Mouse (Mus musculus) liver, postnatal 0 days (tissue): ENCODE measurements around the gene Camta1. TPM values are rescaled to one million over a fixed set of nuclear protein-coding genes. Genes with fewer than 3 reads are reported as not detected.
A peak's percentile ranks its signal among the peaks of the same experiment; 100 is the strongest.

Experiments
- ATAC-seq: fragments of 200-750 bp; cut with Nextera tagmentation; 2 replicates; pipeline ENCODE4 v1.8.0; 2017; ENCODE audit warnings: mild to moderate bottlenecking, moderate library complexity
- DNase-seq: peaks from one replicate; pipeline ENCODE4 v3.0.0-alpha.2; 2016
- H3K27ac ChIP-seq: fragments of 300-500 bp; sonication (generic); 2 replicates; pipeline ENCODE4 v1.5.1; 2014; ENCODE audit warnings: antibody characterized with exemption, moderate library complexity, mild to moderate bottlenecking, low read depth
- H3K27me3 ChIP-seq: fragments of 300-500 bp; sonication (generic); 2 replicates; pipeline ENCODE4 v1.6.1; 2014; ENCODE audit warnings: low read length, control low read depth, mixed read lengths; ENCODE audit not compliant: insufficient read depth
- H3K36me3 ChIP-seq: fragments of 300-500 bp; sonication (generic); replicated peaks from 2 replicates; pipeline ENCODE4 v1.6.1; 2014; ENCODE audit warnings: mild to moderate bottlenecking, control low read depth, low read length, moderate library complexity, mixed read lengths; ENCODE audit not compliant: insufficient read depth
- H3K4me1 ChIP-seq: fragments of 300-500 bp; sonication (generic); 2 replicates; pipeline ENCODE4 v1.6.1; 2014; ENCODE audit warnings: antibody characterized with exemption, mild to moderate bottlenecking, control low read depth; ENCODE audit not compliant: insufficient read depth
- H3K4me2 ChIP-seq: fragments of 300-500 bp; sonication (generic); 2 replicates; pipeline ENCODE4 v1.6.1; 2014; ENCODE audit warnings: low read depth, mild to moderate bottlenecking, low read length, moderate library complexity, mixed read lengths
- H3K4me3 ChIP-seq: fragments of 300-500 bp; sonication (generic); 2 replicates; pipeline ENCODE4 v1.5.1; 2014; ENCODE audit warnings: low read depth, low read length
- H3K9ac ChIP-seq: fragments of 300-500 bp; sonication (generic); replicated peaks from 2 replicates; pipeline ENCODE4 v1.6.1; 2014; ENCODE audit warnings: mild to moderate bottlenecking, moderate library complexity
- H3K9me3 ChIP-seq: fragments of 300-500 bp; sonication (generic); 2 replicates; pipeline ENCODE4 v1.6.1; 2016; ENCODE audit warnings: mild to moderate bottlenecking, control low read depth, low read length, mixed read lengths
- CTCF ChIP-seq: sonication (generic); IDR thresholded peaks from 2 replicates; pipeline ENCODE4 v1.5.1; 2016; ENCODE audit warnings: antibody characterized with exemption, low read depth
- EP300 ChIP-seq: IDR thresholded peaks from 2 replicates; pipeline ENCODE4 v1.6.1; 2016; ENCODE audit warnings: antibody characterized with exemption, low read depth, mild to moderate bottlenecking
- WGBS: fragments of 180-500 bp; shearing (Covaris S2); extraction: QIAGEN DNeasy Blood & Tissue Kit; methylation state at CpG from one replicate; pipeline ENCODE4 v1.1.7; 2014; ENCODE audit not compliant: insufficient replicate concordance; 5-methylcytosine and 5-hydroxymethylcytosine counted together
- polyA plus RNA-seq: library from polyadenylated mRNA; unstranded; fragments of >200 nt; fragmentation: Nextera tagmentation; extraction: Ambion mirVana; gene quantifications from 2 replicates; pipeline ENCODE4 v1.2.1, GENCODE M21; 2015

Gene Camta1
- polyA plus RNA-seq, 1 experiment from 2014 or later, result 48.3 TPM

DNA sequence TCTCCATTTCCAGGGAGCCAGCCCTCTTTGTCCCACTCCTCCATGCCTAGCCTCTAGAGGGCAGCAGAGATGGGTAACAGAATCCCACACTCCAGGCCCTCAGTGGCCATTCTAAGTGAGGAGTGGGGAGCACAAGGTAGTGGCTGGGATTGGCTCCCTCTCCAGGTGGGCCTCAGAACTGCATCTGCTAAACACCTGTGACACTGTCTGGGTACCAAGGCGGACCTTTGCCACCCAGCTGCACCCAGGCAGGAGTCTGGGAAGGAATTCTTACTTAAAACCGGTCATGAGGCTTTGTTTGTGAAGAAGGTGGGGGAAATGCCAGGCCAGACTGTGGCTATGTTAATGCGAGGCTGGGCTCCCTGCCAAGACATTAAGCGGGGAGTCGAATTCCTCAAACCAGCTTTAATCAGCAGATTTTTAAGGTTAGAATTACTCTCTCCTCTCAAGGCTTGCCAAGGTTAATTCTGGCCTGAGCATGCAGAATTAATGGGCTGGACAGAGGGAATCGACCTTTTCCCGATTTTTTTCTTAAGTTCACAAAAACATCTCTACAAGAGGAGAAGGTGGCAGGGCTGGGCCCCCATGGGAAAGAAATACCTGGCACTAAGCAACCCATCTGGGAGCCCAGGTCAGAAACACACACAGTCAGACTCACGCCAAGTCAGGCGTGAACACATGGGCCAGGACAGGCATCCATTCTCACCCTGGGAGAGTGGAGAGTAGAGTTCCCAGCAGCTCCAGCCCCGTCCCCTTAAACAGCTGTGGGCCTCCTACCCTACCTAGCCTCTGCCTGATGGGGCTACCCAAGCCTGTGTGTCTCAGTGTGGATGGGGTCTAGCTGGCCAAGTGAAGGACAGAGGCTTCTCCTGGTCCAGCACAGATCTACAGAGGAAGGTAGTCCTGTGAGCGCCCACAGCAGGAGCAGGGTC is 559.2 kb downstream of the Camta1 start:
- WGBS, result 50% methylated on average over 11 of the region's 11 CpGs
- TF ChIP-seq EP300, result no peak
- TF ChIP-seq CTCF, result peak; percentile 61
- H3K9me3 ChIP-seq, result no peaks in the 10 kb centered on the region
- DNase-seq (peak; percentile 33), ATAC-seq (no peak)
- H3K27ac ChIP-seq, result no peak overlapping the region
- H3K9ac ChIP-seq, result no peak overlapping the region
- H3K4me1 ChIP-seq, result no peaks in the 10 kb centered on the region
- H3K4me3 ChIP-seq, result no peak overlapping the region
- H3K4me2 ChIP-seq, result no peak overlapping the region
- no peaks in the 10 kb centered on the region for H3K36me3 ChIP-seq
- no peaks in the 10 kb centered on the region for H3K27me3 ChIP-seq

GRCm38 (mm10) chr4:151301337-151301736 is 560.3 kb downstream of the Camta1 start:
- 44% methylated on average over 9 of the region's 9 CpGs for WGBS
- no peak overlapping the region for H3K4me3 ChIP-seq
- H3K27me3 ChIP-seq, result no peaks in the 10 kb centered on the region
- no peak for DNase-seq
- no peak for ATAC-seq
- no peaks in the 10 kb centered on the region for H3K4me1 ChIP-seq
- no peak overlapping the region for H3K9ac ChIP-seq
- TF ChIP-seq EP300 (no peak), CTCF (no peak)
- no peaks in the 10 kb centered on the region for H3K9me3 ChIP-seq
- H3K36me3 ChIP-seq, result no peaks in the 10 kb centered on the region
- no peak overlapping the region for H3K27ac ChIP-seq
- H3K4me2 ChIP-seq, result no peak overlapping the region

- Histone ChIP-seq H3K9me3 (no peaks in the 10 kb centered on the region), H3K27ac (no peak overlapping the region), H3K9ac (no peak overlapping the region), H3K4me1 (no peaks in the 10 kb centered on the region), H3K36me3 (no peaks in the 10 kb centered on the region), H3K4me3 (no peak overlapping the region), H3K27me3 (no peaks in the 10 kb centered on the region), H3K4me2 (no peak overlapping the region)
- ATAC-seq (no peak), DNase-seq (no peak)
- 18% methylated on average over 15 of the region's 15 CpGs for WGBS
- TF ChIP-seq CTCF (no peak), EP300 (no peak)
Measured at GRCm38 (mm10) chr4:151300706-151301105, 561.0 kb downstream of the Camta1 start.

- no peak overlapping the region for H3K4me3 ChIP-seq
- no peaks in the 10 kb centered on the region for H3K27me3 ChIP-seq
- no peaks in the 10 kb centered on the region for H3K9me3 ChIP-seq
- no peak overlapping the region for H3K4me2 ChIP-seq
- ATAC-seq, result no peak
- no peak for TF ChIP-seq EP300
- TF ChIP-seq CTCF, result no peak
- no peak overlapping the region for H3K9ac ChIP-seq
- H3K27ac ChIP-seq, result no peak overlapping the region
- DNase-seq, result no peak
- H3K4me1 ChIP-seq, result no peaks in the 10 kb centered on the region
- H3K36me3 ChIP-seq, result no peaks in the 10 kb centered on the region
- 77% methylated on average over 13 of the region's 13 CpGs for WGBS
Measured at GRCm38 (mm10) chr4:151295515-151296203, 566.0 kb downstream of the Camta1 start.

DNA sequence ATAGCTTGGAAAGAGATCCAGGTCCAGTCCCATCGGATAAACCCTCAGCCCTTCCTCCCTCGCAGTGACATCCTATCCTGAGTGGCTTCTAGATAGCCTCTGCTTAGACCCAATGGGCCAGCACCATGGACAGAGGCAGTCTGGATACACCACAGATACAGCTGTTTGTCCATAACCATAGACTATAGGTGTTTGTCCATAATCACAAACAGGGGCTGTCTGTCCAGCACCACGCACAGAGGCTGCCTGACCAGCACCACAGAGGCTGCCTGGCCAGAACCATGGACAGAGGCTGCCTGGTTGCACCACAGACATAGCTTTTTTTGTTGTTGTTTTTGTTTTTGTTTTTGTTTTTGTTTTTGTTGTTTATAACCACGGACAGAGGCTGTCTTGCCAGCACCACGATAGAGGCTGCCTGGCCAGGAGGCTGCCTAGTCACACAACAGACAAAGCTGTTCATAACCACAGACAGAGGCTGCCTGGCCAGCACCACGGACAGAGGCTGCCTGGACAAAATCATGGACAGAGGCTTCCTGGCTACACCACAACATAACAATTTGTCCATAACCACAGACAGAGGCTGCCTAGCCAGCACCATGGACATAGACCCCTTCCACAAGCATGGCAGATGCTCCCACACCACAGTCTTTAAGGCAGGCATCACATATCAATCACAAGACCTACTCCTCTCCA is 572.6 kb downstream of the Camta1 start:
- Histone ChIP-seq H3K36me3 (no peaks in the 10 kb centered on the region), H3K27me3 (no peaks in the 10 kb centered on the region), H3K27ac (no peak overlapping the region), H3K4me1 (no peaks in the 10 kb centered on the region), H3K4me2 (no peak overlapping the region), H3K4me3 (no peak overlapping the region), H3K9ac (no peak overlapping the region), H3K9me3 (no peaks in the 10 kb centered on the region)
- ATAC-seq, result no peak
- peak; percentile 26 for DNase-seq
- TF ChIP-seq CTCF (no peak), EP300 (no peak)
- WGBS, result 54% methylated on average over 6 of the region's 6 CpGs

- TF ChIP-seq EP300, result no peak
- no peak for TF ChIP-seq CTCF
- Histone ChIP-seq H3K9ac (no peak overlapping the region), H3K9me3 (no peaks in the 10 kb centered on the region), H3K27me3 (no peaks in the 10 kb centered on the region), H3K4me1 (no peaks in the 10 kb centered on the region), H3K36me3 (no peaks in the 10 kb centered on the region), H3K4me3 (no peak overlapping the region), H3K4me2 (no peak overlapping the region), H3K27ac (no peak overlapping the region)
- no peak for ATAC-seq
- 69% methylated on average over 12 of the region's 12 CpGs for WGBS
- DNase-seq, result no peak
Measured at GRCm38 (mm10) chr4:151285905-151286445, 575.7 kb downstream of the Camta1 start.
